Mouse (Mus musculus) neutrophil, adult 5-6 weeks (primary cell): ENCODE results near the gene Gm49673. TPM values are rescaled to one million over a fixed set of nuclear protein-coding genes. Genes with fewer than 3 reads are reported as not detected.
"Not testable (repeated sequence)": the region's sequence is repeated elsewhere in the genome, so short reads cannot be mapped to it uniquely, and the experiment has no call there.

Source experiments
- ATAC-seq: fragments of 151-379, 151-347 bp; 2 replicates; pipeline ENCODE4 v1.8.0; 2017; ENCODE audit warnings: mild to moderate bottlenecking, moderate TSS enrichment; ENCODE audit not compliant: insufficient number of reproducible peaks, poor library complexity, low FRiP score, severe bottlenecking; ENCODE audit errors: extremely low read depth
- total RNA-seq: library from RNA; stranded (forward); fragments of 200-1000 nt; gene quantifications from 2 replicates; pipeline ENCODE4 v1.2.3, GENCODE M21; 2017

The Gm49673 gene
- total RNA-seq, 1 experiment from 2014 or later = 3.6 TPM

DNA sequence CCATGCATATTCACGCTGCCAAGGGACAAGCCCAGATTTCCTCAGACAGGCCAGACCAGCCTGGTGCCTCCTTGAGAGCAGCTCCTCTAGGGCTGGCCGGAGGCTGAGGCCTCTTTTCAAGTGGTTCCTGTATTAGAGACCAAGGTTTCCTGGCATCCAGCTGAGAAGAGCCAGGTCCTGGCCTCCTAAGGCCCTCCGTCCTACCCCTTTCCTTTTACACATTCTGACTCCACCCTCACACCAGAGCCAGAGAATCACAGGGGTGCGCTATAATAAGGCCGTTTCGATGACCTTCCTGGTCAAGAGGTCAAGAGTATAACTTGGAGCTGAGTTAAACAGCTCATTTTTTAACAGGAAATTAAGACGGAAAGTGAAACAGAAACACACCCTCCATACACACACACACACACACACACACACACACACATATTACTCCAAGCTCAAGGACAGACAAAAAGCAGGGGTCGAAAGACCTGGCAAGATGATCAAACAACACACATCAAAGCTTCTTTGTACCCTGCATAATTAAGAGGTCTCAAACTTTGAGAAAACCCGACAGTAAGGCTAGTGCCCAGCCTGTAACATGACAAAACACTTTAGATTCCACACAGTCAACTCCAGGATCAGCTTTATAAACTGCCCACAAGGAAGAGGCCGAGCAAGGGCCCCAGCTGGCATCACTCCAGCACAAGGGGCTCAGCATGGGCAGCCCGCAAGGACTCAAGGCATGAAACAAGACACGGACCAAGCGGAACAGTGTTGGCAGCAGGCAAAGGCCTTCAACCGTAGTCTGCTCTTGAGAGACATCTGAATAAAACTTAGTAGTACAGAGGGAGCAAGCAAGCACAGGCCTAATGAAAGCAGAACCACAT is 3.5 kb downstream of the Gm49673 start:
- not testable (repeated sequence) for ATAC-seq

DNA sequence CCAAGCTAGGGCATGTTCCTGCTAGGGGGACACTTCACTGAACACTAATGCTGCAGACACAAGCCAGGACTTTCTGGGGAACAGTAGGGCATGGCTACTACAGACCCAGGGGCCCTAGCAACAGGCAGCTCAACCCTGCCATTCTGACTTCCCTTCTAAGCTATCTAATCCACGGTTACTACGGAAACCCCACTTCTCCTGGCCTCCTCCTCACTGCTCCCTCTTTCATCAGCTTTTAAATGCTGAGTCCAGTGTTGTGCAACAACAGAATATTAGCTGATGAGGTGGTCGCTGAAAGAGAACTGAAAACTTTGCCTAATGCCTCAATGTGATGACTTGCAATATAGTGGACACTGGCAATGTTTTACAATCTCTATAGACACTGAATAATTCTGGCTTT is 7.4 kb downstream of the Gm49673 start:
- ATAC-seq = not testable (repeated sequence)

DNA sequence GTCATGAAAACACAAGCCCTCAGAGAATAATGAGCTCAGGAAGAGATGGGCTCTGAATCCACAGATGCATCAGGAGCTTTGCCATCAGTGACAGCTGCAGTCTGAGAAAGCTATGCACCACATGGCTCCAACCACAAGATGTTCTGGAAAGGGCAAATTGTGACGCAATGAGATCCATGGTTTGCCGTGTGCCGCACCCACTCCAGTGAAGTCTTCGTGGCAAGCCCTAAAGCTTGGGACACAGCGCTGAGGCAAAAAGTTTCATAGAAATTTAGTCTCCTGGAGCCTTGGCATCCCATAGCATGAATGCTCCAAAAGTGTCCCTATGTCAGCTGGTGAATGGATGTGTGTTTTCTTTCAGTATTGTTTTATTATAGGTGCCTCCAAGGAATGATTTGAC is 9.5 kb downstream of the Gm49673 start:
- not testable (repeated sequence) for ATAC-seq

DNA sequence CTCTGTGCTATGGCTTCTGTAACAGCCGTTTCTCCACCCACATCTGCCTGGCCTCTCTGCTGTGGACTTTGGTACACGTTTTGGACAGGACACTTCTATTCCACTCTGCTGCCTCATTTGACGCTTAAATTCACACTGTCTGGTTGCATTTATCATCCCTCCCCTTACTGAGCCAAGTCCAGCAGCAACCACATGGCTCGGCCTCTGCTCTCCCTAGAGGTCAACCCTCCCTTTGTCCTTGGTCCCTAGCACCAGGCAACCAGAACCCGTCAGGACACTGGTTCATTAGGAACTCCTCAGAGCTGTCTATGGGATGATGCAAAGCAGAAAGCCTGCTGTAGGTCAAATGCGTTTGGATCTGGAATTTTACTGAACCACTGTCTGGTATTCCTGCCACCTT is 16.7 kb downstream of the Gm49673 start:
- not testable (repeated sequence) for ATAC-seq

DNA sequence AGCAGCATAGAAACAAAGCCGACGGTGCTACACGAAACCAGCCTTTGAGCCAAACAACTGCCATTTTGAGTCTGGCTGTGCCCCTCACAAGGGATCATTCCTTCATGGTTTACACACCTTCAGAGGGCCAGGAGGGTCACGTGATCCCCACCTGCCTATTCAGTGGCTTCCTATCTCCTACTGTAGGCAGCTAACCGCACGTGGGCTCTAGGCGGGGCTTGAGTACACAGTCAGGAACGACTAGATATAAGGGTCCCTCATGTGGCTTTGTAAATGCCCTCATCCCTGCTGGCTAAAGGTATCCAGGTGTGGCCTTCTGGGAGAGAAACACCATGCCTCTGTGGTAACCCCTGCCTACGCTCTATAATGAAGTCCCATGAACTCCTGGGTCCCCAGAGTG is 18.0 kb downstream of the Gm49673 start:
- not testable (repeated sequence) for ATAC-seq

DNA sequence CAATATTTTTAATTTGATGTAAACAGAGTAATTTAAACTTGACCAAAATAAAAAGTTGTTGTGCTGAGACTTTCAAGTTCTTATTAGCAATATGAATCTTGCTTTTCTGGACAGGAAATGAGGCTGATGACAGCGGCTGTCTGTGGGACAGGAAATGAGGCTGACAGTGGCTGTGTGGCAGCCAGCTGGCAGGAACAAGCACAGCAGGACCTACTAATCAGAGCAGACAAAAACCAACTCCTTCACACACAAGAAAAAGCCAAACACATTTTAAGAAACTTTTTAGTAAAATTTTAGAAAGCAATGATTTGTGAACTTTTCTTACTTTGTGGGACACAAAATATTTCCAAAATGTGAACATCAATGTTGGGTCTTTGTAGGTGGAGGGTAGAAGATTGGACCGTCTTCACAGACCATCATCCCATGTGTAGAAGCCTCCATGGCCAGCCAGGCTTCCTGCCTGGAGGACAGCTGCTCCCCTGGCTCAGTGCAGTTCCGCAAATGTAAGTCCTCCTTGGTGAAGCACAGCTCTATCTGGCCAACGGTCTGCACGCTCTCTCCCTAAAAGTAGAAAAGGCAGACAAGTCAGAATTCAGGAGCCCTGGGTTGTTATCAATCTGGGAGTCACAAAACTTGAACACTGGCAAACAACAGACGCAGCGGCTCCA is 19.1 kb downstream of the Gm49673 start:
- ATAC-seq = not testable (repeated sequence)

DNA sequence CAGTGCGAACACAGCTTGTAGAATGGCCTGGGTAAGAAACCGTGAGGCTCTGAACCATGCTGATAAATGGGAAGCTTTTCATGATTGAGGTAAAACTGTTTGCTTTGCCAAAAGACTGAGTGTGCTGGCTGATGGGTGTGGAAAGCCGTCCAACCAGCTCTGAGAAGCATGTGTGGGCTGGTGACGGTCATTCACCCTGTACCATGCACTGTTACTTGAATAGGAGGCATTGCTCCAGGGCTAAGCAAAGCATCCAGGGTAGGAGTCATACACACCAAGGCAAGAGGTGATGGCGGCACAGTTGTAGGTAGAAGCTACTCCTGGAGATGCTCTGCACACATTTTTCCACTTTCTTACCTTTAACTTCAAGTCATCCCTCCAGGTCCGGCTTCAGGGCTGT is 23.0 kb downstream of the Gm49673 start:
- ATAC-seq = not testable (repeated sequence)

DNA sequence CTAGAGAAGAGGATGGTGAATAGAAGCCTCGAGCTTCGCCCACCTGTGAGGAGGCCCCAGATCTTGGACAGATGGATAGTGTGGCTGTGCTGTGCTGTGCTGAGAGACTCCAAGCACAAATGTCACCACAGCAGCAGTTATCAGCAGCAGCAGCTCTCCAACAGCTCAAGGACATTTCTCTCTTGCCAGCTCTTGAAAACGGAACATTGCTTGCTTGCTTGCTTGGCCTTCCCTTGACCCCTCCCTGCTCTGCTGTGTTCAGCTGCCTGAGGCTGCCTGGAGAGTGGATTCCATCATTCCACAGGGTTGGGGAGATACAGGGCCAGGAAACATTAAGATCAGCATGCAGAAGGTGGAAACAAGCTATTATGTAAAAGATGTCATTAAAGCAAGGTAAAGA is 24.6 kb downstream of the Gm49673 start:
- ATAC-seq = not testable (repeated sequence)

DNA sequence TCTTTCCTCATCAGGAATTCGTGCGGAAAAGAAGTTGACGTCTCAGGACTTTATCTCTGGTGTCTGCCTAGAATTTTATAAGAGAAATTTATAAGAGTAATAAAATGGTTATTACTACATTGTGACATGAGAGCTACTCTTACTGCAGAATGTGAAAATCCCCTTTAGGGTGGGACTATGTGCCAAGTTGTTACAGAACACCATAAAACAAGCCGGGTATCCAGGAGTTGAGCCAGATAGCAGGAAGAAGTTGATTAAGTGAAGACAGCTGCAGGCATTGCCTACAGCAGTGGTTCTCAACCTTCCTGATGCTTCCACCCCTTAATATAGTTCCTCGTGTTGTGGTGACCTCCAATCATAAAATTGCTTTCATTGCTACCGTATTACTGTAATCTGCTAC is 30.7 kb downstream of the Gm49673 start:
- ATAC-seq = not testable (repeated sequence)

DNA sequence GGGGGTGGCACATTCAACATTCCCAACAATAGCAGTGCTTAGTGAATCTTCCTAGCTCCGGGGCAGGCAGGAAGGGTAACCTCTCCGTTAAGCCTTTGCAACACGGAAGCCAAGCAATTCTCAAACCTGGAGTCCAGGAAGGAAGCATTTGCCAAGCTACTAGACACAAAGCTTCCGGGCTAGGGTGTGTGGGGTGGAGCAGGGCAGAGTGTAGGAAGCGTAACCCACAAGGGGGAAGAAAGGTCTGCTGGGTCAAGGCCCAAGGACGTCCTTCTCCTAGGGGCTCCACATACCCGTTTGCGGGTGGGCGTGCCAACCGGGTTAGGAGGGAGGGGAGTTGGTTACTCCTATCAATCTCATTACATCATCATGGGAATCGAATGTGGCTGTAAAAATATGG is 31.2 kb downstream of the Gm49673 start:
- peak; percentile 20; the same call in 1 of the 2 replicates for ATAC-seq

DNA sequence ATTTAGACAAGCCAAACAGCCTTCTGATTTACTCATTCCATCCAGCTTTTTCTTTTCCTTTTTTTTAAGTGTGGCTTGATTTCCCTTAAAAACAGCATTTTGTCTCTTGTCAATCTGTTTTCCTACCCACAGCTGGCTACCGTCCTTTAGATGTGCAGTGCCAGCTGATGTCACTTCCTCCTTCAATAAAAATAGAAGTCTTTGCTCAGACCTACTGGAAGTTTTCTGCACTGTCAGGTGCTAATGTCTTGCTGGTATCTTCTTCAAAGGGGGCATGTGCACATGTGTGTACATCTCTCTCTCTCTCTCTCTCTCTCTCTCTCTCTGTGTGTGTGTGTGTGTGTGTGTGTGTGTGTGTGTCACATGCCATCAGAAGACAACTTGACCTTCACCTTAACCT is 35.4 kb downstream of the Gm49673 start:
- ATAC-seq = 0 out of 2 replicates have a peak, but pooled peaks have one; percentile 45

DNA sequence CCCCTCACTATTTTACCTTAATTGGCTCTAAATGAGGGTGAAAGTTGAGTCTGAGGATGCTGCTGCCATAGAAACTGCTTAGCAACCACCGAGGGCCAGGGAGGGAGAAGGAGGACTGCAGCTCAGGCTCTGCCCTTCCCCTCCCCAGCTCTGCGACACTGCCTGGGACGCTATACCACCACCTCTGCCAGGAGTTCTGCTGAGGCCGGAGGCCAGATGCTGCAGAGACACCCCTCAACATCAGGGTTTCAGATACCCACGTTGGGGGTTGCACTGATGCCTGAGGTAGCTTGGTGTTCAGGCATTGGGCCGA is 46.3 kb downstream of the Gm49673 start:
- ATAC-seq = not testable (repeated sequence)

DNA sequence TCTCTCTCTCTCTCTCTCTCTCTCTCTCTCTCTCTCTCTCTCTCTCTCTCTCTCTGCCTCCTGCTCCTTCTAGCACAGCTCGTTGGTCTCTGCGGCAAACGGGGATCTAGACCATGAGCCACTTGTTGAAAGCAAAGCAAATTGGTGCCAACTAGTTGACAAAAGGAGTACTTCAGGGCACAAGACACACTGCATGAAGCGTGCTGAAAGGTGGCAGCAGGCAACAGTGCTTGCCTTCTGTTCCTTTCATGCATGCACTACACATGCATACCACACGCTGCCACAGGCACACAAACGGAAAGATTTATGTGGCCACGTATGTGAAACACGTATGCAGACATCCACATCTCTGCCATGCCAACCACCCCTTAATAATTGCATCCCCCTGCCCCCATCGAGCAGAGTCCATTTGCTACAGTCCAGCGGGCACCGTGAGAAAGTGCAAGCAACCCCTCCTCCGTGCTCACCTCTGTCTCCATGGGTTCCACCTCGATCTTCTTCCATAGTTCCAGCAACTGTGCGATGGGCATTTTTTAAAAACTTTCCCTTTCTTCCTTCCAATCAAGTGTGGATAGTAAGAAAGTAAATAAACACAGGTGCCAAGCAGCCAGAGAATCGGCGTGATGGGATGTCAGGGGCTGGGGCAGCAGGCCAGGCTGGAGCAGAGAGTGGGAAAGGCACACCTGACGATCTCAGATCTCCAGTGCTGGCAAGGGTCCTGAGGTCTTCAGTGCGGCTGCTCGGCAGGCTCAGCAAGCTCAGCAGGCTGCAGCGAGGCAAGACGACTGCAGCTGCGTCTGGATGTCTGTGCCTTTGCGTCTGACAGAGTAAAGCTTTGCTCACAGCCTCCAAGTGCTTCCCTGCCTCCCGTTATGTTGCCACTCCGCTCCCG is 46.9 kb downstream of the Gm49673 start:
- ATAC-seq = not testable (repeated sequence)

DNA sequence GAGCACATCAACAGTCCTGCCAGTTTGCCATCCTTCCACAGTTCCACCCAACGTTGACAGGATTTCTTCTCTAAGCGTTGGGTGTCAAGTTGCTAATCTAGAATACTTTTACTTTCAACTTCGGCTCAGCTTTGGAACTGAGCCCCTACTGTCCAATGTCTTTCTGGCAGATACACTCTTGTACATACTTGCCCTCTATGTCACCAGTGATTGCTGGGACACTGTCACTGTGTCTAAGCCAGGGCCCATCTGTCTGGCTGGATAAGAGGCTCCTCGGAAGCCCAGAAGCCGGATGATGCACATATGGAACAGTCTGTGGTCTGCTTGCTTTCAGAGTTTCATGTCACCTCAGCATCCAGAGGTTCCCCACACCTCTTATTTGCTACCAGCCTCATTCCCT is 51.4 kb downstream of the Gm49673 start:
- not testable (repeated sequence) for ATAC-seq

DNA sequence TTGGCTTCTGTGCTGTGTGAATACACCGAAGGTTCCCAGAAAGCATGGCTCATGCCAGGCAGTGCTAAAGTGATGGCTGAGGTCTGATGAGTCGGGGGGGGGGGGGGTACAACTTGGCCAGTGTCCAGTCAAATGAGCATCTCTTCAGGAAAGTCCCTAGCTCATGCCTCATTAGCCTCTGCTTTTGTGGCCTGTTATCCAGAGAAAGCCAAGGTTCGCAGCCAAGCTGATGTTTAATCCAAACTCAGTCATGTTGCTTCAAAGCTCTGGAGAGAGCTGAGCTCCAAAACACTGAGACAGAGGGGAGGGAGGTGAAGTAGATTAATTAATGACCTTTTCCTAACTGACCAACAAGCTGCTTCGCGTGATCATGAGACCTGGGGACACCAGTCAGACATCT is 51.9 kb downstream of the Gm49673 start:
- not testable (repeated sequence) for ATAC-seq

DNA sequence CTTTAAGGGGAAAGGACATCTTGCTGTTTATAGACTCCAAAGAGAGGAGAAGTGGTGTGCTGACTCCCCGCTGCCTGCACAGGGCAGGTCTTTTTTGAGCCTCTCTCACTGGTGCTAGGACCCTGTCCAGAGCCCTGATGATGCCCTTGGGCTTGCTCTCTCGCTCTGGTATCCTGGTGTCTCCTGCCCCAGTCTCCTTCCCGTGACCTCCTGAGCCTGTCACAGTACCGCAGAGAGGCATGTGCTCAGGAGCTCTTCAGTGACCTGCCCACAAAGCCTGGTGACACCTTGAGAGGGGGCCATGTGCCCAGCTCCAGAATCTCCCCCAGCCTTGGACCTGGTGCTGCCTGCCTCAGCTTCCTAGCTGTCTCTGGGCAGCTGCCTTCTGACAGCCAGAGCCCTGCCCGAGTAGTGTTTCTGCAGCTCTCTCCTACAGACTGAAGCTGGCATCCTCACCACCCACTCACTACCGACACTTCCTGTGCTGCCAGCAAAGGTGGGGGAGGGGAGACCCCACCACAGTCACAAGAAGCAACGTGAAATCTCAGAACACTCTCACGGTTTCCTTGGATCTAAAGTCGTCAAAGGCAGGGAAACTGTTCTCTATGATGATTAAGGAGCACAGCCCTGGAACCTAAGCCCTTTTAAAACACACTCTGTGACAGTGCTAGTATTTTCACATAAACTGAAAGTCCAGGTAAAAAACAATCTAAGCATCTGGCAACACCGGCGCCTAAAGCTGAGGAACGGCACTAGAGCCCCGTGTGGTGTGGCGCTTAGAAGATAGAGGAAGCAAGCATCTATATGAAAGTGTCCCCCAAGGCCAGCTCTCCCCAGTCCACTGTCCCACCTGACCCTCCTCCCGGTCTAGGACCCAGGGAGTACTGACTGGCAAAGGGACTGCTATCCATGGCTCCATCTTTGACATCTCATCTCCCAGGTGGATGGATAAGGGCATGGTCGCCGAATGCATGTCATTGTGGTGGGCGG is 54.8 kb downstream of the Gm49673 start:
- peak; percentile 42; the same call in 1 of the 2 replicates for ATAC-seq

DNA sequence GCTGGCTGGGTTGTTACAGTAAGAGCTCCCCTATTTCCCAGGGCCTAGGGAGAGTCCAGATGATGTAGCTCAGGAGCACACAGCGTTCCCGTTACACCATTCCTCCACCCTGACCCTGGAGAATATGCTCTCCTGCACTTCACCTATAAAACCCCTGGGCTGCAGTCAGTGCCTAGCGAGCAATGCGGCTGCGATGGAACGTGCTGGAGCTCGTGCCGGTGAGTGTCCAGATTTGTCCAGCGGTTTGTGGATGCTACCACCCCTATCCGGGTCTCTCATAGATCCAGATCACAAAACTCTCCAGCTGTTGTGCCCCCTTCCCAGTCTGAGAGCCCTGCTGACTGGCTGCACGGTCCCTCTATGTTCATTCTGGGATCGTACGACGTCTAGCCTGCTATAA is 56.3 kb downstream of the Gm49673 start:
- not testable (repeated sequence) for ATAC-seq

DNA sequence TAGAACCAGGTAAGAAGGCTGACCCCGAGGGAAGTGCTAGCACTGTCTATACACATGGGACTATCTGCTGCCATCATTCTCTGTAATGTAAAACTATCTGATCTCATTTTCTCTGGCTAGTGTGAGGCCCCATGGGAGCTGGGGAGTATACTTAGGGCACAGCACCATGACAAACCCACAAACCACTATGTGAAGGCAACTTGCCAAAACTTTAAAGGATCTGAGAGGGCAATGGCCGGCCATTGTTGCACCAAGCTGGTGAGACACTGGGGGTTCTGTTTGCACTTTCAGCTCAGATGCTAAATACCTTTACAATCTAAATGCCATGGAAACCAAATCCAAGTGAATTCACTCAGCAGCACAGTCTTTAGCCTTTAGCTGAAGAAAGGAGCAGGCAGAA is 77.7 kb downstream of the Gm49673 start:
- ATAC-seq = not testable (repeated sequence)
